Mouse (Mus musculus) 3T3-L1 (cell line): ENCODE results near the gene AI854703.
A peak's percentile ranks its signal among the peaks of the same experiment; 100 is the strongest.

Experiments
- DNase-seq: peaks from one replicate; pipeline ENCODE4 v3.0.0-alpha.2; 2015; ENCODE audit warnings: low read depth, low spot score

Gene AI854703

DNA sequence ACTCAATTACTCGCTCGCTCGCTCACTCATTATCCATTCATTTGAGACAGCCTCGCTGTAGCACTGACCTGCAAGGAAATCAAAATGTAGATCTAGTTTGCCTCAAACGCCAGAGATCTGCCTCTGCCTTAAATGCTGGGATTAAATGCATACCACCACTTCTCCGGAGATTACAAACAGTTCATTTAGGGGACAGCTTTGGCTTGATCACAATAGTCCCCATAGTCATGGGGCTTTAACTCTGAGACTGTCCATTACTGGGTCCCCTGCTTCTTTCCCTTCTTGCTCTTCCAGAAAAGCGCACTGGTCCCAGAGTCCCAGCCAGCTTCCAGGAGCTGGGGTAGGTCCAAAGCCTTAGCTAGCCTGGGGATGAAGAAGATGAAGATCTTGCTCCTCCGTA is at the start of gene AI854703:
Gene AI854703 (plus strand): TSS at position 301 of the 400 bp plus-strand sequence.
- no peak for DNase-seq

DNA sequence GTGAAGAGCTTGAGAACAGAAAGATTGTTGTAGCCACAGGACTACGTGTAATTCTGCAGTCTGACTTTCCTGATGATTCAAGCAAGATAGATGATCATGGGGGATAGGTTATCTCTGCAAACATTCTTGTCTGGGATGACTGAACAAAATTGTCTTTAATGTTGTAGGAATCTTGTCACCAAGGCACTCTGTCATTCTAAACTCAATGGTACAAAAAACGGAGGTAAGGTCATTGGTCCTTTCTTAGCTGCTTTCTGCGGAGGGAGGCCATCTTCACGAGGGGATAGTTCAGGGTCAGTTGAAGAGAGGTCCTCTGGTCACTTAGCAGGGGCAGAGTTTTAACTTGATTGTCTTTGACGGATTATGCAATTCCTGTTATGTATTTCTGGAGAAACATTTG is 47.8 kb upstream of the AI854703 start:
- DNase-seq = peak; percentile 57

DNA sequence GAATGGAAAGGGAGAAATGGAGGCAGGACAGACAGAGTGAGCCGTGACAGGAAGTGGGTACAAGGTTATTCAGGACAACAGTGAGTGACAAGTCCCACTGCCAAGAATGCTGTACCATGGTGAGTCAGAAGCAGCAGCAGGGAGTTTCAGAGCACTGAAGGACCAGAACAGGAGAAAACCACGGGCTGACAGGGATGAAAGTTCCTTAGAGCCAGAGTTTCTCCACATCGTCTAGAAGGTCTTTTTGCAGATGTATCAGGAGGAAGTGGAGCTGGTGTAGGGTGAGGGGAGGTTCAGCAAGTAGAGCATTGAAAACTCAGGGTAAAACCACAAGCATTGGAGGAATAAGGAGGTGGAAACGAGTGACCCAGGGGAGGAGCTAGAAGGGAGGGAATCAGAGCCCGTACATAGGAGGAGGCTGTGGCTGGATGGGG is 47.3 kb upstream of the AI854703 start:
- peak; percentile 88 for DNase-seq

DNA sequence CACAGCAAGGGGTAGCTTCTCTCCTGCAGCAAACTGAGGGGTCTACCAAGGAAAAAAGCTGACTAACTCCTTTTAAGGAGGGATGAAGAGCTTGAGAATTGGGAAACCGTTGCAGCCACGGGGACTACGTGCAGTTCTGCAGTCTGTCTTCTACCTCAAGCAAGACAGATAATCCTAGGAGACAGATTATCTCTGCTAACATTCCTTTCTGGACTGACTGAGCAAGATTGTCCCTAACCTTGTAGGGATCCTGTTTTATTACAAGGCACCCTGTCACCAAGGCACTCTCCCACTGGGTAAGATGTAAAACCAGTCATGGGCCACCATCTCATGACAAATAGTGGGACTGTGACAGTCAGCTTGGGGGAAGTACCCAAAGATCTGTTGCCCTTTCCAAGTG is 45.3 kb upstream of the AI854703 start:
- DNase-seq = no peak

DNA sequence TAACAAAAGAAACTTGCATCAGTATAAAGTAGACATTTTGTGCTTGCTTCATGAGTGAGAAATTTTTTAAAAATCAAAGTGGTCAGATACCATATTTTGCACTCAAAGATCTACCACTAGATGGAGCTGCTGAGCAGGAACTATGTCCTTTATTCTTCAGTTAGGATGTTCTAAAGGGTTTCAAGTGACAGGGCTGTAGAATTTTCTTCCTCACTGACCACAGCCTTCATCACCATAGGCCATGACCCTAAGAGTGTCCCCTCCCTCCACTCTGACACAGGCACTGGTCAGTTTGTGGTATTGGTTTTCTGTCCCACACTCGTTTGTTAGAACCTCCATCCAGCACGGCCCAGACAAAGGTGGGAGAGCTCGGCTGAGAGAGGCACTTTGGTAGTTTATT is 44.5 kb upstream of the AI854703 start:
- DNase-seq = peak; percentile 87

DNA sequence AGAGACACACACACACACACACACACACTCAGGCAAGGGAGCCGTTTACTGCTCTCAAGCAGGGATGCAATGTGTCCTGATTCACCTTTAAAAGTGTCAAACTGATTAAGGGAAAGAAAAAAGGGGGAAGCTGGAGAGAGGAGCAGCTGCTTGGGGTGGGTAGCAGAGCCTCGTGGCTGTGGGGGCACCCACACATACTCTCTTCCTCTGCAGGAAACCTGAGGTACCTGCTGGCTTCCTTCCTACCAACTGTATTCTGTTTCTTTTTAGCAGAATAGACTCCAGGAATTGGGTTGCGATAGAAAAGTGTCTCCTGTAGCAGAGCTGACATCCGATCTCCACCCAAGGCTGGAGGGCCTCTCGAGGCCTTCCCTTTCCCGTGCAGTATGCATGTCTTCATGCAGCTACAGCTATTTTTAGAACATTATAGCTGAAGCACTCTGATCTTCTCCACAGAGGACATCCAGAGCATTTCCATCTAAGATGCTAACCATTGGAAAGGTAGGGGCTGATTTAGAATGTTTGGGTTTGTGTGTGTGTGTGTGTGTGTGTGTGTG is 37.3 kb upstream of the AI854703 start, which contains the start of gene Gm45021:
Gene Gm45021 (plus strand): TSS at position 417 of the 557 bp plus-strand sequence.
- no peak for DNase-seq

DNA sequence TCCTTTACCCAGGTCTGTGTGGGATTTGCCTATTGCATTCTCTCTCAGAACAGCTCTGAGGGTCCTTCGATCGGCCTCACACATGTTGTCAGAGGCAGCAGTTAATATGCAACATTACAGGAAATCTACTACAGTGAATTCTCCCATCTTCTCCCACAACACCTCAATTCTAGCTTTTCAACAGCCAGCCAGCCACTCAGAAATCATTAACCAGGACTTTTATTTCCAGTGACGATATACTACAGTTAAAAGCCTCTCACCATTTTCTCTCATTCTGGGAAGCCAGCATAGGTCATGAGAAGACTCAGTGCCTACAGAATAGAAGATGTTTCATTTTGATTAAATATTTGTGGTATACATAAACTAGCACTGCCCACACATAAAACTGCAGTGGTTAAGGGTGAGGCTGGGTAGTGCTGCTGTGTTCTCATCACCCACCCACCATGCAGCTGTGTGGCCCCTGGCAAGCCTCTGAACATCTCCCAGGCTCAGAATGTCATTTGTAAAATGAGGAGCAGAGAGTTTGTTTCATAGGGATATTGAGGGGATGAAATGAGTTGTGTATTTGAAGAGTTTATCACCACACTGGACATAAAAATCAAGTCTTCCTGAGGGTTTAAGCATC is 35.2 kb upstream of the AI854703 start:
- no peak for DNase-seq

DNA sequence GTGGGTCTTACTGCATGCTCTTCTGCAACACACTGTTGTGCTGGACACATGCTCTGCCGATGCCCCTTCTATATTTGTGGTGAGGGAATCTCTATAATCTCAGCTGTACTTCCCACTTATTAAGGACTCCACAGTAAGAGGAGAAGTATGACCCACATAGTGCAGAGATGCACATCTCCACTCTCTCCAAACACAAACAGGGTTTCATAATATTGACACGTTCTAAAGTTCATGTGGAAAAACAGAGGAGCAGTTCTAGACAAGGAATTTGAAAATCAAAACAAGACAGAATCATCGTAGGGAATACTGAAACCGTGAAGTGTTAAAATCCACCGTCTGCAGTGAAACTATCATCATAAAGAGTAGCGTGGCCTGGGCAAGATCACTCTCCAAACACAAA is 34.7 kb upstream of the AI854703 start:
- no peak for DNase-seq

DNA sequence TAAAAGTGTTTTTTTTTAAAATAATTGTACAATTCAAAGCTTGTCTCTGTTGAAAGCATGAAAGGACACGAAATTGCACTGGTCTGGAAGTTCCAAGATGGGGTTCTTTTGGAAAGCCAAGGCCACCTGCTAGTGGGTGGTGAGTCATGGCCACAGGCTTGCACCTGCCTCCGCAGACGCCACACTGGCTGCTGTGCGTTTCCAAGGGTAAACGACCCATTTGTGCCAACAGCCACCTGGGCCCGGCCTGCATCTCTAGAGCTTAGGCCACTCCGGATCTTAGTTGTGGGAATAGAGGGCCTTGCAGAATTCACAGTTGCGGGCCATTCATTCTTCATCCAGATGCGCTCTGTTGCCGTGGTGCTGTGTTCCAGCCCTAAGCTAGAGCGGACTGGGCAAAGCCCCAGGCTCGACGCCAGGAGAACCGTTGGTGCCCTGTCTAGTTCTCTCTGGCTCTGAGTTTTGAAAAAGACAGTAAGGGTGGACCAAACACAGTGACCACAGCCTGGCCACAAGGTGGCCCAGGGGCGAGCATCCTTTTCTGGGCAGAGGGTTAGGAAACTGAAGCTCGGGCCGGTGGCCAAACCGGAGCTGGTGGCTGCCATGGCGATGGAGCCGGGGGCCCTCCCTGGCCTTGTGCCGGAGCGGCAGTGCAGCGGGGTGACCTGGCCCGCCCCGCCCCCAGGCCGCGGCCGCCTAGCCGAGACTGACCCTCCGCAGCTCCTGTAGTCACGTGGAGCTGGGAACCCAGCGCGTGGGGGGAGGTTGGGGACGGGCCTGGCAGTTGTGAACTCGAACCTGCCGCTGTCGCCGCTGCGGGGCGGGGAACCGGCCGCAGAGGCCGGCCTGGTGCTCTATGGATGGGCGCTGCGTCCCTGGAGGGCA is 33.2 kb upstream of the AI854703 start, which contains the start of the genes Repin1 and Gm44965:
Gene Repin1 (plus strand): TSS at position 726 of the 885 bp plus-strand sequence.
Gene Gm44965 (plus strand): TSS at position 784 of the 885 bp plus-strand sequence.
- peak; percentile 92 for DNase-seq

DNA sequence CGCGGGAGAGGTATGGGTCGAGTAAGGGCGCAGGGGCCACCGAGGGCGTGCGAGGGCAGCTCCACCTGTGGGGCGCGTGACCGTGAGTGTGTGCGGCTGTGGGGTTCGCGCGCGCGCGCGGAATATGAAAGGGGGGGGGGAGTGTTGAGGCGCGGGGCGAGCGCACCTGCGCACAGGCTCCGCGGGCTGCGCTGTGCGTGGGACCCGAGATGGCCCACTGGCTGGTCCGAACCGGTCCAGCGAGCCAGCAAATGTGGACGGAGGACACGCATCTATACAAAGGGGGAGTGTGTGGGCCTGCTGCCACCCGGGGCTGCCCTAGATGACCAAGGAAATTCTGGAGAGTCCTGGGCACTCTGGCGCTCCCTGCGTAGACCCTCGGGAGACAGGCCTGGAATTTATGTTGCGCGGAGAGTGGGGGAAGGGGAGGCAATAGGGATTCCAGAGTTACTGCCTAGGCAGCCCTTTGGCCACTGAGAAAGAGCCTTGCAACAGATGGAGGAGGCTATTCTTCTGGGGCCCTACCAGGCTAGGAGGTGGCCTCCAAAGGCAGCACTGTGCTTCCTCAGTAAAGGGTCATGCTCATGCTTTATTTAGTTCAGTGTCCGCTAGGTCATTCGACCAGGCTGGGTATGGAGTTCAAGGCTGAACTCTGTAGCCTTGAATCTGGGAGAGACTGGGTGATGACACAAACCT is 32.4 kb upstream of the AI854703 start:
- peak; percentile 60 for DNase-seq

DNA sequence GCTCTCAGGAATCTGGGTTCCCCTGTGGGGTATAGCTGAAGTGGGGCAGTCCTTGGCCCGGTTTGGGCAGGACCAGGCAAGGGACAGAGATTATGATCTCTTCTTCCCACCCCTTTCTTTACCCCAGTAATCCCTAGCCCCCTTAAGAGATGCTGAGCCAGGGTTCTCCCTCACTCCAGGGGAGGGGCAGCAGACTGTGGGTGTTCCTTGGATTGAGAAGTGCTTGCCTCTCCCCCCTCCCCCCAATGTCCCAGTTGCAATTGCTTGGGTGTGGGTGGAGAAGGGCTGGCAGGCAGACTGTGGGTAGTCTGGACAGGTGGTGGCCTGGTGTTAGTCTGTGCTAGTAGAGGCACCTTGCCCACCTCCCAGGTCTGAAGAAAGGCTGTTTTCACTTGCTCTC is 31.3 kb upstream of the AI854703 start:
- DNase-seq = no peak

DNA sequence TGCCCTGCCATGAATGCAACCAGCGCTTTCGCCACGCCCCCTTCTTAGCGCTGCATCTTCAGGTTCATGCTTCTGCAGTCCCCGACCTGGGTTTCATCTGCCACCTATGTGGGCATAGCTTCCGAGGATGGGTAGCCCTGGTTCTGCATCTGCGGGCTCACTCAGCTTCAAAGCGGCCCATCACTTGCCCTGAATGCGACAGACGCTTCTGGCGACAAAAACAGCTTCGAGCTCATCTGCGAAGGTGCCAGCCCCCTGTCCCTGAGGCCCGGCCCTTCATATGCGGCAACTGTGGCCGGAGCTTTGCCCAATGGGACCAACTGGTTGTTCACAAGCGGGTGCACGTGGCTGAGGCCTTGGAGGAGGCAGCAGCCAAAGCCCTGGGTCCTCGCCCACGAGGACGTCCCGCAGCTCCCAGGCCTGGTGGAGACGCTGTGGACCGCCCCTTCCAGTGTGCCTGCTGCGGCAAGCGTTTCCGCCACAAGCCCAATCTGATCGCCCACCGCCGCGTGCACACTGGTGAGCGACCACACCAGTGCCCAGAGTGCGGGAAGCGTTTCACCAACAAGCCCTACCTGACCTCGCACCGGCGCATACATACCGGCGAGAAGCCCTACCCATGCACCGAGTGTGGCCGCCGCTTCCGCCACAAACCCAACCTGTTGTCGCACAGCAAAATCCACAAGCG is 29.9 kb upstream of the AI854703 start:
- no peak for DNase-seq

DNA sequence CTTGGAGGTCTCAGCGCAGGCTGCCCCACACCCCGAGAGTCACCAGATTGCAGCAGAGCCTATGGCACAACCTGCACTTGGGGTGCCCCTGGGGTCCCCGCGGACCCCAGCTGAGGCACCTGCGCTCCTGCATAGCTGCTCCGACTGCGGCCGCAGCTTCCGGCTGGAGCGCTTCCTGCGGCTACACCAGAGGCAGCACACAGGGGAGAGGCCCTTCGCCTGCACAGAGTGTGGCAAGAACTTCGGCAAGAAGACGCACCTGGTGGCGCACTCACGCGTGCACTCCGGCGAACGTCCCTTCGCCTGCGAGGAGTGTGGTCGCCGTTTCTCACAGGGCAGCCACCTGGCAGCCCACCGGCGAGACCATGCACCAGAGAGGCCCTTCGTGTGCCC is 29.3 kb upstream of the AI854703 start:
- DNase-seq = no peak

DNA sequence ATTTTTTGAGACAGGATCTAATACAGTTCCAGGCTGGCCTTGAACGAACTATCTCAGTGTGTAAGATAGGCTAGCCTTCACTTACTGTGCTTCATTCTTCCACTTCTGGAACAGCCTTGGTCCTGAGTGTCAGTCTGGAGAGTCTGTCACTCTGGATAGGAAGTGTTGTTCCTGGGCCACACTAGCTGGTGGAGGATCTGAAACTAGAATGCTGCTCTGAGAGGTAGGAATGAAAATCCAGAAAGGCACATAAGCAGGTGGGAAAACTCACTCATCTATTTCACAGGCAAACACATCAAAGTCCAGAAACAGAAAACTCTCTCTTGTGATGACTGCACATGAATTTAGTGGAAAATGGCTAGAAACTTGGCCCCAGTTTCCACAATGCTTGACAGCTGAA is 26.0 kb upstream of the AI854703 start:
- no peak for DNase-seq

DNA sequence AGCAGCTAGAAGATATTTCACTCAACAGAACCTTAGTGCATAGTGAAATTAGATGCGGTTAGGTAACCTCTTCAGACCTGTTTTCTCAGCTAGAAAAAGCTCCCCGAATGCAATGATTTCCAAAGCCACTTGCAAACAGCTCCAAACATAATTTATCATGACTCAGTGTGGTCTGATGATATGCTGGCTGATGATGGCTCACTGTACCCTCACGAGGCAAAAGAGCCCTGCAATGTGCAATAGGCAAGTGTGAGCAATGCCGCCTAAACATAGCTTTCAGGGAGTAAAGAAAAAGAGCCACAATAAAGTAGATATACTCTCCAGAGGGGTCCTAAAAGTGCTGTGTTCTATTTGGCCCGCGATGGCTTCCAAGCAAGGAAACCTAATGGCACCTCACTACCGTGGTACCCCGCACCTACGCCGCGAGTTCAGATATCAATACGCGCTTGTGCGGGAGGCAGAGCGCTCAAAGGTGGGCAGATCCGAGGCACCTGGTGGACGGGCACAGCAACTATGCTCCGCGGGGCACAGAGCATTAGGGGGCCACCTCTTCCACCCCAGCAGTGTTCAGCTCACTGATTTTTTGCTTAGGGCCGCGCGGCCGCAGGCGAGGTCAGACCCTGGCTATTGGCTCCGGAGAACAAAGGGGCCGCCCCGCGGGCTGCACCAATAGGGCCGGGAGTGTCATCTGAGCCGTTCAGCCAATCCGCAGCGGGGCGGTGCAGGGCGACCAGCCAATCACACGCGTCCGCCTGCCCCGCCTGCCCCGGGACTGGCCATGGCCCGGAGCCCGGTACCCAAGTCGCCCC is 25.1 kb upstream of the AI854703 start, which contains the start of gene Zfp775:
Gene Zfp775 (plus strand): TSS at position 793 of the 809 bp plus-strand sequence.
- DNase-seq = peak; percentile 77

DNA sequence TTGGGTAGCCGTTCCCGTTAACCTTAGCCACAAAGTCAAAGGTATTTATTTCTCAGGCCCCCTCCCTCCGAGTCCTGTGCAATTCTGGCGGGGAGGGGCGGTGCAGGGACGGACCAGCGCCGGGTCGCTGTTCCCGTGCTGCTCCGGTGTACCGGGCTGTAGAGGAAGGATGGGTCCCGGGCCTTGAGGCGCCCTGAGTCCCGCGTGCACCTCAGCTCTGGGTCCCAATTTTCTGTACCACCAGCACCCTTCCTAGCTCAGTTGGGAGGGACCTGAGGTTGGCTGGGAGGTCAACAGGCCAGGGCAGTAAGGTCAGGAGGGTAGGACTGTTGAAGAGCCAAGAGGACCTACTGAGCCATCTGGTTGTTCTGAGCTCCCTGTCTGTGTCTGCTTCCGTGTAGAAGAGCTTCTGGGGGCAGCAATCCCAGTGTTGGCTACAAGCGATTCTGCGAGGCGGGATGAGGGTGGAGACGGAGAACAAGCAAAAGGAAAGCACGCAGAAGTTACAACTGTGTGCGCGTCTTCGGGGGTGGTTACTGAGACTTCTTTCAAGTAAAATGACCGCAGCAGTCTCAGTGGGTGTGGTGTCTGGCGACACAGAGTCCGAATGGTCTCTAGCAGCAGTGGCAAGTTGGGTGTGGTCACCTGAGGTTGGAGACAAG is 24.4 kb upstream of the AI854703 start:
- no peak for DNase-seq

DNA sequence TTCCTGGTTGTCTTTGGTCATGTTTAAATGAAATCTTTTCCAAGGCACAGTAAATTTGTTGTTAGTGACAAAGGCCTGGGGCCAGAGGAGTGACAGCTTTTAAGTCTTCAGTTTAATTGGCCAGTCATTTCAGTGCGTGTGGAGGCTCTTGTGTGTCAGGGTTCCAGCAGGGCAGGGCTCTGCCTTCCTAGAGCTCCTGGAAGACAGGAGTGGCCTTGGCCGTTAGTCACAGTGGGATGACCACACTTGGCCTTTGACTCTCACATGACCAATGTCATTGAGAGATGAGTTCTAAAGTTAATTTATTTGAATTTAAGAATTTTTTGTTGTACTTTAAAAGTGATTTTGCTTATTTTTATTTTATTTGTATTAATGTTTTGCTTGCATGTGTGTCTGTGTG is 18.4 kb upstream of the AI854703 start:
- DNase-seq = no peak

DNA sequence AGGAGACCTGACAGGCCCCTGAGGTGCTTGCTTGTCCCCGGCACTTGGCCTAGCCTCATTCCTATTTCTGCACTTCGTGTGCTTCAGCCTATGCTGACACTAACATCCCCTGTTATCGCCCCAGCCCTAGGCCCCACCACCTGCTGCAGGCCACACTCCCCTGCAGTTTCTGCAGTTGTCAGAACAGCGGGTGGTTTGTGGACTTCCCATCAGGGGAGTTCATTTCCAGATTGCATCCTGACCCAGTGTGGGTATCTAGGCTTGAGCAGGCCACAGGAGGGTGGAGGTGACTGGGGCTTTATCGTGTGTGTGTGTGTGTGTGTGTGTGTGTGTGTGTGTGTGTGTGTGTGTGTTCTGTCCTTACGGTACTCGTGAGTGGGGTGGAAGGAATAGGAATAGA is 17.1 kb upstream of the AI854703 start:
- DNase-seq = no peak

DNA sequence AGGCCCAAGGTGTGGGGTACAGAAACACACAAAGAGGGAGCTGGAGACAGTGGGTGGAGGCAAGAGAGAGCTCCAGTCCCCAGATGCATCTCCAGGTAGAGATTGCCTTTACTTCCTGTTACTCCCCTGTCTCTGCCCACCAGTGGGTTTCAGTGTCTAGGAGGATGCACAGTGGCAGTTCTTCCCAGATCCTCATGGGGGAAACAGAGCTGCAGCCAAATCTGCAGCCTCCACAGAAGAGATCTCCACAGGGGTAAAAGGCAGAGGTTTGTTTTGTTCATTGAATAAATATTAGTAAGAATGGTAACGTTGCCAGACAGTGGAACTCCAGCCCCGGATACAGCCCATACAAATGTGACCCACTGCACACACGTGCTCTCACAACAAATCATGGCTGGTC is 15.9 kb upstream of the AI854703 start:
- DNase-seq = no peak

DNA sequence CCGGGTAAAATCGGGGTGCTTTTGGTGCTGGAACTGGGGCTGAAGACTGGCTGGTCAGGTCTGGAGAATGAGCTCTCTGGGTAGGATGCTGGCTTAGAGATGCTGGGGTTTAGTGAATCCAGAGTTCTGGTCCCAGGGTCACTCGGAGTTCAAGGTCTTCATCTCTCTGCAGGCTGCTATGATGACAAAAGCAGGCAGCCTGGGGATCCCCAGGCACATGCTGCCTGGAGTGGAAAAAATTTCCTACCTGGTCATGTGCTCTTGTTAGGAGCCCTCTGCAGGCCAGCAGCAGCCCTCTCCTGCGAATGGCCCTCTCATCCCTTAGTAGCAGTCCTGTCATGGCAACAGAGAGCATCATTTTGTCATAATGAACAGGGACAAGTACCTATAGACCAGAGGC is 13.1 kb upstream of the AI854703 start:
- DNase-seq = no peak
